Mouse (Mus musculus) liver, adult 2 months (tissue): ENCODE measurements around the gene Vwa3a.

ENCODE experiments used
- CTCF ChIP-seq: fragments of 200-500 bp; IDR thresholded peaks from 2 replicates; pipeline ENCODE4 v1.5.1; 2011; ENCODE audit warnings: low read depth, low read length, control low read depth
- POLR2A ChIP-seq: fragments of 200-500 bp; IDR thresholded peaks from 2 replicates; pipeline ENCODE4 v1.6.1; 2011; ENCODE audit warnings: low read length, control low read depth; ENCODE audit not compliant: insufficient read depth; ENCODE audit errors: extremely low read depth

DNA sequence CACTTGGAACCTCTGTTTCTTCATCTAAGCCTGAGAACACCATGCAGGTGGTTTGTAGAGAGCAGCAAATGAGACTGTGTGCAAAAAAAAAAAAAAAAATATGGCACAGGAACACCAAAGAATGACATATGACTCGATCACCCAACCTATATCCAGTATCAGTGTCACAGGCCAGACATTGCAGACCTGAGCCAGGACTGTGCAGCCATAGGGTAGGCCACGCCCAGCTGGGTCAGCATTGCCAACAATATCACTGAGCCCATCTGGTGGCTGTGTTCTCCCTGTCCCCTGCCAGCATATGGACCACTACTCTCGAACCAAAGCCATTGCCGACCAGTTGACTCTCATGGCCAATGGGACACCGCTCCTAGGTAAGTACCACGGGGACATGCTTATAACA lies 78.4 kb downstream of the Vwa3a start:
- no peak for TF ChIP-seq CTCF
- no peak for TF ChIP-seq POLR2A
